Mouse (Mus musculus): ENCODE results near the gene Cd86. TPM values are rescaled to one million over a fixed set of nuclear protein-coding genes. Genes with fewer than 3 reads are reported as not detected.
A peak's percentile ranks its signal among the peaks of the same experiment; 100 is the strongest.

Cd86 gene
- total RNA-seq (2017): 63.3 to 72.4 TPM (median 72.1 TPM) in 3 replicates

DNA sequence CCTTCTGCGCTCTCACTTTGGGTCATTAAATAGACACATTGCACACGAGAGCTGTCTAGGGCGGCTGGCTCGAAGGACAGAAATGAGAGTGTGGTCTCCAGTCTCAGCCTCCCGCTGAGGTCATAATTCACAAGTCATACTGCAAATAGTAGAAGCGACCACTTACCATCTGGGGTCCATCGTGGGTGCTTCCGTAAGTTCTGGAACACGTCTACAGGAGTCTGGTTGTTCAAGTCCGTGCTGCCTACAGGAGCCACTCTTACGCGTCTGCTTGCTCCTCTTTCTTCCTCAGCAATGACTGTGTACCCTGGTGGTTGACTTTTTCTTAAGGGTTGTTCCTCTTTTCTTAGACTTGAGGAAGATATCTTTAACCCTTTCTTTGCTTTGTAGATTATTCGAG is at the start of gene Cd86:
Gene Cd86 (minus strand): TSS at position 300 of the 400 bp plus-strand sequence.
- peak; percentile 90 for ATAC-seq (replicated peaks; ENCODE audit: insufficient number of reproducible peaks, low FRiP score, low TSS enrichment, poor library complexity, severe bottlenecking)

DNA sequence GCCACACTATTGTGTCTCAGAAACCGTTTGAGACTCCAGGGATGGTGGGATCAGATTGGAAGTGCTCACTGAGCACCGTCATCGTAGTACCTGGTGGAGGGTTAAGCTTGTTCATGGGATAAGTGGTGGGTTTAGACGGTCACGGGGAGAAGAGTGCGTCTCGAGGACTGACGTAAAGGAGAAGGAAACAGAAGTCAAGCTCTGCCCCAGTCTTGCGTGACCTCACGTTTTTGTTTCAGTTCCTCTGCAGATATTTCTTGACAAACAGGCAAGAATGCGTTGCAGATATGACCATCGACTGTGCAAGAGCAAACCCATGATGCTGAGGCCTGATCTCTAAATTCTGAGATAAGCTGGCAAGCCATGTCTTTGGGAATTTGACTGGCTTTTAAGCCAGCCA is 45.9 kb upstream of the Cd86 start:
- peak; percentile 83 for ATAC-seq (replicated peaks; ENCODE audit: insufficient number of reproducible peaks, low FRiP score, low TSS enrichment, poor library complexity, severe bottlenecking)

DNA sequence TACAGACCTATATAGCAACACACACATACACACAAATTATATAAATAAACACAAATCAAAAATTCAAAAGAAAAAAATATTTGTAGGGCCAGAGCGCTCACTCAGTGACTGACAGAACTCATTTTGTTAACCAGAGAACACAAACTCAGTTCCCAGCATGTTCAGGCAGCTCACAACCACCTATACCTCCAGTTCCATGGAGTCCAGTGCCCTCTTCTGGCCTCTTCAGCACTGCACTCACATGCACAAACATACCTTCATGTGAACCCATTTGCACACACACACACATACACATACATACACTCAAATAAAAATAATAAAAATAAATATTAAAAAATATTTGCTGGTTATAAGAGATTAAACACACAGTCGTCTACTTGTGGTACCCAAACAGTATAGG is 44.9 kb upstream of the Cd86 start:
- ATAC-seq (replicated peaks; ENCODE audit: insufficient number of reproducible peaks, low FRiP score, low TSS enrichment, poor library complexity, severe bottlenecking): no peak

DNA sequence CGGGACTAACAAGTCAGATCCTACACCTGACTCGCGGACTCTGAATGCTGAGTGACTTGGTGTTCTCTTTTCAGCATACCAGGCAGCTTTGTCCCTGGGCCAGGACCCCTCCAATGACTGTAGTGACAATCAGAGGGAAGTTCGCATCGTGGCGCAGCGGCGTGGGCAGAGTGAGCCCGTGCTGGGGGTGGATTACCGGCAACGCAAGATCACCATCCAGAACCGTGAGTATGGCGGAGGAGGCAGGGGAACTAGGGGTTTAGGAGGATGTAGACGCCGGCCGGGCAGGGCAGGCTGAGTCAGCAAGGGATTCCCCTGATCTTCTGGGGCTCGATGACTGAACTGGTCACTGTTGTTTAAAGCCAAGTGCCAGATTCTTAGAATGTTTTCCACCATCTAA is 43.5 kb upstream of the Cd86 start:
- ATAC-seq (replicated peaks; ENCODE audit: insufficient number of reproducible peaks, low FRiP score, low TSS enrichment, poor library complexity, severe bottlenecking): peak; percentile 76

DNA sequence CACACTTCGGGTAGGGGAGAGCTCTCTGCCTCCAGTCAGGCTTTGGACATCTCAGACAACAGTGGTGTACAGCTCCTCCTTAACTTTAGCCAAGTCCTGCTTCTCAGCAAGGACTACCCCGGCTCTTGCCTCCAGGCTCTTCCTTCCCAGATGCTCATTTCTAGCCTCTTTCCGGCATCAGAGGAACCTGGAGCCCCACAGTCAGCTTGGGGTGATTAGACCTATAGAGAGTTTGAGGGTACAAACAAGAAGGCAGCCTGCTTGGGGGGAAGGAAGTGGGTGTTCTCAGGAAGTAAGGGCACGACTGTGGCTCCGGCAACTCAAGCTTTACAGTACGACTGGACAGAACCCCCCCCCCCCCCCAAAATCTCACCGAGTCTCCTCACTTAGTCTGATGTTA is 42.9 kb upstream of the Cd86 start:
- no peak for ATAC-seq (replicated peaks; ENCODE audit: insufficient number of reproducible peaks, low FRiP score, low TSS enrichment, poor library complexity, severe bottlenecking)

DNA sequence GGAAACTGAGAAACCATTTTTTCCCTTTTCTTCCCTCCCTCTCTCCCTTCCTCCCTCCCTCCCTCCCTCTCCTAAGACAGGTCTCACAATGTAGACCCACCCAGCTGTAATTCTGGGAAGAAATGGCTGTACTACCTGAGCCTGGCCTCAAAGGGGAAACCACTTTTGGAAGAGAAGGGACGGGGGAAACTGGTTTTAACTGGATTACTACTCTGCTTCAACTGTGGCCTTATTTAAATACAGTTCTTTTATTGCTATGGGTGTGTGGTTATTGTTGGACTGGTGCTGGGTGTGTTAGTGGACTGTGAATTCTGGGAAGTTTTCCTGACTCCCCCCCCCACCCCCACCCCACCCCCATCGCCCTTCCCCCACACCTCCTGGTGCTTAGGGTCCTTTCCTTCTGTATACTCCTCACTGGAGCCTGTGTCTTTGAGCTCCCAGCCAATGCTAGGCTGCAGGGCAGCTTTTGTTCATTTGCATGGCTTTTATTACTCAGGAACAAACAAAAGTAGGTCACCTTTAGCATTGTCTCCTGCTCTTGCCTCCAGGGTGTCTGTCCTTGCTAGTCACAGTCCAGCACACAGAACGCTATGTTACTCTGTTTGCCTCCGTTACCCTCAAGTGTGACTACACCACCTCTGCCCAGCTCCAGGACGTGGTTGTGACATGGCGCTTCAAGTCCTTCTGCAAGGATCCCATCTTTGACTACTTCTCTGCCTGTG is 42.0 kb upstream of the Cd86 start:
- no peak for ATAC-seq (replicated peaks; ENCODE audit: insufficient number of reproducible peaks, low FRiP score, low TSS enrichment, poor library complexity, severe bottlenecking)

DNA sequence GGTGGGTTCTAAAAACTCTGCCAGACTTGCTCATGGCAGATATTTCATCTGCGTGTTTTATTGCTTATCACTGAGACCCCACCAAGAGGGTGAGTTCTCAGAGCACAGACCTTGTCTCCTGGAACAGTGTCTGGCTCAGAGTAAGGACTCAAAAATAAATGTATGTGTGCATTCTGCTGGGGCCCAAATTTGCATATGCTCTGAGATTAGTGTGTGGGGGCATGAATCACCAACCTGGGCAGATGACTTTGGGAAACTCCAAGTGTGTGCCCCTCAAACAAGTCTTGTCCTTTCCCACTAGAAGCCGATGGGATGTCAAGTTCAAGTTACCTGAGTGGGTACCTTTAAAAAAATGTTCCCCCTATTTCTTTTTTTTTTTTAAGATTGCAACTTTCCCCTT is 34.6 kb upstream of the Cd86 start:
- no peak for ATAC-seq (replicated peaks; ENCODE audit: insufficient number of reproducible peaks, low FRiP score, low TSS enrichment, poor library complexity, severe bottlenecking)

DNA sequence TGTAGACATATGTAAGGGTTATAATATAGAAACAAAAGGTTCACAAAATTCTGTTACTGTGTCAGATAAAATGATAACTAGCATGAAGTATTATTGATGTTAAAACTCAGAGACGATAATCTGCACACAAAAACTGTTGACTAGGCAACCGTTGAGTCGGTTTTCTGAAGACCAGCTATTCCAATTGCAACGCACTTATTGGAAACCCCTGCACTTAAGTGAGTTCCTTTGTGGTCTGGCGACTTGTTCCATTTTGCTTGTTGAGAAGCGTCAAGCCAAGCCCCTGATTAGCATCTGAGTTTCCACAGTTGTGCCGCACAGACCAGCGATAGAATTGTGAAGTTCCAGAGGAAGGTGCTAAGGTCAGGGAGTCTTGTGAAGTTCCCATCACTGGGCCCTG is 31.4 kb upstream of the Cd86 start:
- ATAC-seq (replicated peaks; ENCODE audit: insufficient number of reproducible peaks, low FRiP score, low TSS enrichment, poor library complexity, severe bottlenecking): no peak

DNA sequence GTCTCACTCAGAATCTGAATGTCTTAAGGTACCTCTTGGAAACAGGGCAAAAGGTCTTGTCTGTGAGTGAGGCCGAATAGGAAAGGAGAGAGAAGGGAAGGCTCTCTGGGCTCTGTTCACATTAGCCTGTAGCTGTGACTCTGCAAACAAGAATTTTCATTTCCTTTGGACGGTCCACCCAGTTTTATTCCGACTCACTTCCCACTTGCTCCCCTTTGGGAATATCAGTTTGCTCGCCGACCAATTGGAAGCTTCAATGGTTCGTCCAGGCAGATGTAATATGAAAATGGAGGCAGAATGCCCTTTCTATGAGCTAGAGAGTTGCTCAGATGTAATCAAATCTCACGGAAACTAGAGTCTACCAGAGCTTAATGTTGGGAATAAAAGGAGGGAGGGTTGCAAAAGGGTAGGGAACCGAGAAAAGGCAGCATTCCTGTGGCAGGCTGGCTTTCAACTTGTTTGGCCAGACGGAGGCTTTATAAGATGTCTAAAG is 29.0 kb upstream of the Cd86 start:
- ATAC-seq (replicated peaks; ENCODE audit: insufficient number of reproducible peaks, low FRiP score, low TSS enrichment, poor library complexity, severe bottlenecking): no peak

DNA sequence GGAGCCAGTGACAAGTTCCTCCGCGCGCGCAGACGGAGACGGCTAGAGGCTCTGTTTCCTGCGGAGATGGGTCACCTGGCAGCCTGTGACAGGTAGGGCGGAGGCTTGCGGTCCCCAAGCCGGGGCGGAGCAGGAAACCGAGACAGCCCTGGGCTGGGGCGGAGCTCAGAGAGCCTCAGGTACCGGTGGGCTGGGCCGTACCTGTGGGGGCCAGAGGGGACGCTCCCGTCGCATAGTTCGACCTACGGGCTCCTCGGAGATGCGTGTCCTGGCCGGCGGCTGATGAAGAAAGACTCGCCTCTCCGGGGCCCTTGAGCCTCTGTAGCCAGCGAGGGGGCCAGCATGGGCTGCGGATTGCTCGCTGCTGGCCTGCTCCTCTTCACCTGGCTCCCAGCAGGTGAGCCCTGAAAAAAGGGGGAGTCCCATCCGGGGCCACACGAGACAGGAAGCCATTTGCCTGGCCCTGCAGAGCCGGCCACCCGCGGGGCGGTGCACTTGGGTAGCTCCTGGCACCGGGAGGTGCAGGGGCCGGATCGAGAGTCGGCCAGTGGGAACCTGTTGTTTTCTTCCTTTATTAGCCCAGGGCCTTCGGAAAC is 28.0 kb upstream of the Cd86 start, which contains the start of gene Ildr1:
Gene Ildr1 (plus strand): TSS at position 161 of the 596 bp plus-strand sequence.
- peak; percentile 40; the same call in 1 of the 2 replicates for ATAC-seq (replicated peaks; ENCODE audit: insufficient number of reproducible peaks, low FRiP score, low TSS enrichment, poor library complexity, severe bottlenecking)

DNA sequence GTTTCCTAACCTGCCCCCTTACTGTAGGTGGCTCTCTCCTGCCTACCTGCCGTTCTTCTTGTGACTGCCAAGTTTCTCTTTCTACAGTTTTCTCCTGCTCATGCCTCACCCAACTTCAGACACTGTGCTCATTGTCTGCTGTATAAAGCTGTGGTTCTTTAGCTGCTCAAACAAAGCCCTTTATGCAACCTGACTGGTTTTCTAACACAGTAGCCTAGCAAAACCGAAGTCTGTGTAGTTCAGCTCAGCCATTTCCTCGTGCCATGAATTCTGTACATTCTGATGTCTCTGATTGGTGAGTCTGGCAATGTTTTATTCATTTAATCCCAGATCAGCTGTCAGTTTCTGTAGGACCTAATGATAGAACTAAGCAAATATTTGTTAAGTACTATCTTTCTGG is 25.6 kb upstream of the Cd86 start:
- no peak for ATAC-seq (replicated peaks; ENCODE audit: insufficient number of reproducible peaks, low FRiP score, low TSS enrichment, poor library complexity, severe bottlenecking)

DNA sequence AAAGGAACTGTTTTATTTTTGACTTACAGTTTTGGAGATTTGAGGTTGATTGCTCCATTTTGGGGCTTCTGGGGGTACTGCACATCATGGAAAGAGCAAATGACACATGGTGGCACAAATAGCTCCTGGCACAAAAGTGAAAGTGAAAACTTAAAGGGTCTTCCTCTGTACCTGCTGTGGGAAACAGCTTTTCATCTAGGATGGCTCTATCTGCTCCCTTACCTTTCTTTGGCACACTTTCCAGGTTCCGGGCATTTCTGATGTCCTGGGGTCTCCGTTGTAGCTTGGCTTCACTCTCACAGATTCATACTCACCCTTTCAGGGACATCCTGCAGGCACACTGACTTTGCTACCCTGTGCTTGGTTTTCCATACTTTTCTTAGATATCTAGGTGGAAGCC is 22.2 kb upstream of the Cd86 start:
- ATAC-seq (replicated peaks; ENCODE audit: insufficient number of reproducible peaks, low FRiP score, low TSS enrichment, poor library complexity, severe bottlenecking): no peak

DNA sequence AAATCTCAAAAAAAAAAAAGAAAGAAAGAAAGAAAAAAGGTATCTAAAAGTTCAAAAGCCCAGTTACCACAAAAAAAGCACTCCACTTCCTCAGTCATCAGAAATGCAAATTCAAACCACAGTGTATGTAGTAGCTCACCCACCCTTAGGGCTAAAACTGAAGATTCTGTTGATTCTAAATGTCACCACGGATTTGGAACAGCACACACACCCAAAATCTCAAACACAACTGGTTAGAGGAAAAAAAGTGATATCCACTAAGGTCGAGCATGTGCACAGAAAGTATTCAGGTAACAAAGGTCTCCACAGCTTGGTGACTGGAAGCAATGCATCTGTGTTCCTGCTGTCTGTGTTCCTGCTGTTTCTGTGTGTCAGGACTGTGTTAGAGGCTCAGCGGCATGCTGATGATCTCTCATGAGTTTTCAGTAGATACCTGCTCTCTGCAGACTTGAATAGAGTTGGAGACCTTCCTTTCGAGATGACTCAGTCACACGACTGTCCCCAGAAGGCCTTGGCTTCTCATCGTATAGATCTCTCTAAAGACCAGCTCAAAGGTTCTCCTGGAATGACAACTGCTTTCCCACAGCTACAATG is 18.5 kb upstream of the Cd86 start:
- ATAC-seq (replicated peaks; ENCODE audit: insufficient number of reproducible peaks, low FRiP score, low TSS enrichment, poor library complexity, severe bottlenecking): no peak

DNA sequence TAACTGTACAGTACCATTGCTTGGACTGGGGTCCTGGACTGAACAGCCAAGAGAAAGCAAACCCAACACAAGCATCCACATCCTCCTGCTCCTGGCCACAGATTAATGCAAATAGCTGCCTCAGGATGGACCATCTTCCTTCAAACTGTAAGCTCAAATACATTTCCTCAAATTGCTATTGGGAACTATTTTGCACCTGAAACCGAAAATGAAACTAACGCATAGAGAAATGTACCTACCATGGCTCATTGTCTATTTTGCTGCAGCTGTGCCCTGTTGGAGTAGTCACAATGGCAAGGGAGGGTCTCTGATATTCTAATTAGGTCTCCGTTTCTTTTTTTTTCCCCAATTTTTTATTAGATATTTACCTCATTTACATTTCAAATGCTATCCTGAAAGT is 15.9 kb upstream of the Cd86 start:
- no peak; the same call in 1 of the 2 replicates for ATAC-seq (replicated peaks; ENCODE audit: insufficient number of reproducible peaks, low FRiP score, low TSS enrichment, poor library complexity, severe bottlenecking)

DNA sequence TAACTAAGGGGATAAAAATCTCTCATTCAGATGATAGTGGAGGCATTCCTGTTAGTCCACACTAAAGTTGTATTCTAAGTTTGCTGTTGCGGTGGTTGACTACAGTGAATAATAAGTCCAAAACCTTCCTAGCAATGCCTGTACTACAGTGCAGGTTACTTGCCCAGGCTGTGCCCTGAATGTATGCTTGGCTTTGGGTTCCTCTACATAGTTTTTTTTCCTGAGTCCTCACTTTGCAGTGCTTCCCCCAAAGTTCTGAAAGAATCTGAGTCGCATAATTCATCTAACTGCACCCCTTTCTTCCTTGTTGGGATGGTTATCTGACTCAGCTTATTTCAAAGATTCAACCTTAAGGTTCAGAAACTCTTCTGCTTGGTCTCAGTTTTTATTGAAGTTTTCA is 10.0 kb upstream of the Cd86 start:
- no peak for ATAC-seq (replicated peaks; ENCODE audit: insufficient number of reproducible peaks, low FRiP score, low TSS enrichment, poor library complexity, severe bottlenecking)

DNA sequence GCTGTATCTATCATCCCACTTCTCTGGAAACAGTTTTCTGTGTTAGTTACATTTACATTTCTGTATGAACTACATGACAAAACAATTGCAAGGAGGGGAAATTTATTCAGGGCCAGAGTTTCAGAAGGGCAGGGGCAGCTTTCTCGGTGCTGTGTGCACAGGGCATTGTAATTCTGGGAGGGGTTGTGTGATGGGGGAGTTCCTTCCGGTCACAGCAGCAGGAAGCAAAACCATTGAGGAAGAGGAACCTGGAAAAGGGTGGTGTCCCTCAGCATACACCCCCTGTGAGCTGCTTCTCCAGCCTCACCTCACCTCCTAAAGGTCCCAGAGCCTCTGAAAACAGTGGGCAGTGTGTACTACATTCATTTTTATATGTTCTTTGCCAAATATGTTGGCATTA is 9.4 kb upstream of the Cd86 start:
- peak; percentile 72; the same call in 1 of the 2 replicates for ATAC-seq (replicated peaks; ENCODE audit: insufficient number of reproducible peaks, low FRiP score, low TSS enrichment, poor library complexity, severe bottlenecking)

DNA sequence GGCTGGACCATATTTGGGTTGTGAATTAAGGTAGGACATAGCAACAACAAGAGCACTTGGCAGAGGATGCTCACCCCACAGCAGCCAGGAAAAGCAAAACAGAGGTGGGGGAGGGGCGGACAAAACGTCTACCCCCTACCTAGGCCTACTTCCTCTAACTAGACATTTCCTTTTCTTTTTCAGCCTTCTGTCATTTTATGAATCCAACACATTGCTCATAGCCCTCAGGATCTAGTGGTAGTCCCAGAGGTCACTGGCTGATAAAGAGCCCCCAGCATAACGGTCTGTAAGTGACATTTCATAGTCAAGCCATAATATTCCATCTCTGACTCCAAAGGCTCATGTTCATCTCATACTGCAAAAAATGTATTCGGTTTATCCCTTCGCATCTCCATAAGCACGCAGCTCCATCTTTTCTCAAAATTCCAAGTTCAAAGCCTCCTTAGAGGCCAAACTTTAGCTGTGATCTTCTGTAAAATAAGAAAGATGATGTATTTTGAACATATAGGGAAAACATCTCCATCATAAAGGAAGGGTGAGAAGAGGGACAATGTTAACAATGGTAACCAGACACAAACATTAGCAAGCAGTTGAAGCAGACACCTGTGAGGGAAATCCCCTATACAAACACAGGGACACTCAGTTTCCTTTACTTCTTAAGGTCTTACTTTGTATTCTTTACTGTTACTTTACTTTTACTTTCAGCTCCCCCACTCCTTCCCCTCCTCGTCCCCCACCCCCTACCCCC is 8.8 kb upstream of the Cd86 start:
- ATAC-seq (replicated peaks; ENCODE audit: insufficient number of reproducible peaks, low FRiP score, low TSS enrichment, poor library complexity, severe bottlenecking): 0 out of 2 replicates have a peak, but pooled peaks have one; percentile 18

DNA sequence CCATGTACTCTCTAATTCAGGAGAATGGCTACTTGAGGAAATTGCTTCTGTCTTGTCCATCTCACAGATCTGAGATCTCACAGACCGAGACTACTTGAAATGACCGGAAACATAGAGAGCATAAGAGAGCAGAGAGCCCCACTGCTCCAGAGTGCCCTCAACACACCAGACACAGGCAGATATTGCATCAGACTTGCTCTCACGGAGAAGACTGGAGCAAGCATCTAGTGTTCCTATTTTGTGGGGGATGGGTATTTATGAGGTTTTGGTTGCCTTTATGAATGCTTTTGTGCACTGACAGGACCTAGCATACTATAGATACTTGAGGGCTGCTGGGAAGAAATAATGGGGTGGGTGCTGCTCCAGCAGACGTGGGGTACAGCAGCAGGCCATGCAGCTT is 7.3 kb upstream of the Cd86 start:
- 0 out of 2 replicates have a peak, but pooled peaks have one; percentile 48 for ATAC-seq (replicated peaks; ENCODE audit: insufficient number of reproducible peaks, low FRiP score, low TSS enrichment, poor library complexity, severe bottlenecking)

DNA sequence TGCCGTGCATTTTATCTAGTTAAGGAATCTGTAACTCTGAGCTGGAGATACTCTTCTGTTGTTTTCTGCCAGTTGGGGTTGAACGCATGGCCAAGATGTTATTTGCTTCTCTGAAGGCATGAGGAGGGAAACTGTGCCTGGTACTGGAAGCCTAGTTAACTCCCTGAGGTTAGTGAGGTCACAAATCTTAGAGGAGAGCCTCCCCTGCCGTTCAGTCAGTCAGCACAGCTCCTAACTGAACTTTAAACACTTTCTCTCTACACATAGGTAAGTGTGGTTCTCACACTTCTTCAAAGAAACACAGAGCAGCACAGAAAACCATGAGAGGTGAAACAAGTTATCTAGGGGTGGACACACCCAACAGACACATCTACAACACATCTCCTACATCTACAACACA is 4.7 kb upstream of the Cd86 start:
- no peak for ATAC-seq (replicated peaks; ENCODE audit: insufficient number of reproducible peaks, low FRiP score, low TSS enrichment, poor library complexity, severe bottlenecking)
